Mouse (Mus musculus): Measurements from ENCODE around the gene Cacna1c.

DNA sequence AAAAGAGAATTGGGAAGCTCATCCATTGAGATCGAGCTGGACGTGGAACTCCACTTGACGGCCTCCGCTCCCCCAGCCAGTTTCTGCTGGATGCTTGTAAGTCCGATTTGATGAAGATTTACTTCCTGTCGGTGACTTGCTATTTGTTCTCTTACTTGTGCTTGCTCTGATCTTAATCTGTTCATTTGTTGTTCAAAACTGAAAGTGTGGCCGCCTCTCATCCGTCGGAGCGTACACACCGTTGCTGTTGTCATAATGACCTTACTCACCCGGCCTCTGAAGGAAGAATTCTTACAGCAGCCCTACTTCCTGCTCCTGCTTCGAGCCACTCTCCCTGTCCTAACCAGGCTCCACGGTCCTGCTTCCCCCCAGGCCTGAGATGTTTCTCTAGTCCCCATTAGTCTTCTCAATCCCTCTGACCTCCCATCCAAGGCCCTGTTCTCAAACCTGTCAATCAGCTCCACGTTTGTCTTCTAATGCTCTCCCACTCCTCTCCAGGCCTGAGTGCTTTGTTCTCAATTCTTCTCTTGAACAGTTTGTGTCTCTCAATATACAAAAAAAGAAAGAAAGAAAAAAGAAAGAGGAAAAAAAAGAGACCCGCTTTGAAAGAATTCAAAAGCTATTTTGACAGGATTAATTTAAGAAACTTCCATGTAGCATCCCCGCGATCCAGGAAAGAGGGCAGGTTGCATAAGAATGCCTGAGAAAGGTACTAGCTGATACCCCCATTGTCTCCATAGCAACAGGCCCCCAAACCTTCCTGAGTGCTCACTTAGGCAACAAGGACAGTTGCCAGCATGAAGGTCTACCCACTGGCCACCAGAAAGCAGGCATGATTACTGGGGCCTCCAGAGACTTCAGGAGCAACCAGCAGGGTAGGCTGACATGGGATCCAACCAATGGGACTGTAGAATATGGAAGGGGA lies 331.3 kb downstream of the Cacna1c start:
- TF ChIP-seq CTCF (conservative IDR thresholded peaks at IDR 0.05; ENCODE audit: low read length) (no peak), POU5F1 (IDR thresholded peaks at IDR 0.05; ENCODE audit: borderline replicate concordance, low read length) (no peak), NANOG (IDR thresholded peaks at IDR 0.05; ENCODE audit: borderline replicate concordance, low read length) (no peak)
